Mouse (Mus musculus) G1E (cell line): ENCODE results near the gene Hmg20b.

Experiments
- CTCF ChIP-seq: IDR thresholded peaks from 2 replicates; pipeline ENCODE4 v1.5.1; 2012; ENCODE audit warnings: low read depth, low read length, inconsistent platforms, mixed read lengths
- GATA1 ChIP-seq: IDR thresholded peaks from 2 replicates; pipeline ENCODE4 v1.6.1; 2012; ENCODE audit warnings: borderline replicate concordance, low read length, inconsistent platforms, mixed read lengths
- POLR2AphosphoS5 ChIP-seq: IDR thresholded peaks from 2 replicates; pipeline ENCODE4 v1.6.1; 2012; ENCODE audit warnings: low read depth, low read length, inconsistent platforms; ENCODE audit not compliant: insufficient replicate concordance
- TAL1 ChIP-seq: conservative IDR thresholded peaks from 2 replicates; pipeline ENCODE4 v1.6.1; 2012; ENCODE audit warnings: low read depth, low read length, inconsistent platforms, mixed read lengths

DNA sequence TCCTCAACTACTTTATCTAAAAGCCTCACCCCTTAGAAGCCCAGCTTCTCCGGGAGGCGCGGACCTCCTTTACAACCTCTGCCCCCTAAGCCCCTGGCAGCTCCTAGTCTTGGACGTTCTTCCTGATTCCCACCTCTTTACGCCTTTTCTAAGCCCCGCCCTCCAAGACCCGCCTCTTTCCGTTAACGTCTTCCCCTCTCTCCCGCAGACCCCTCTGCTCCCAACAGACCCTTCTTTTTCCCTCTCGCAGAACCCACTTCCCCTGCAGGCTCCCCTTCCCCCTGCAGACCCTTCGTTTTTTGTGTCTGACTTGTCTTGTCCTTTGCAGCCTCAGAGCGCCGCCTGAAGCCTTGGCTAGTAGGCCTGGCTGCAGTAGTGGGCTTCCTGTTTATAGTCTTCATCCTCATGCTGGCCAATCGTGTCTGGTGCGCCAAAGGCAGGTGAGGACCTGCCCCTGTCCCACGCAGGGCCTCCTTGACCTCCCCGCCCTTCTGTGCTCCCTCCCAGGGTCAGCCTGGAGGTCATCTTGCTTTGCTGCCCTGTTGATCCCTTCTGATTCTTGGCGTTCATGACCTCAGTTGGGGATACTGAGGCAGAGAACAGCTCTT is 43.3 kb upstream of the Hmg20b start:
- TF ChIP-seq GATA1, result no peak
- no peak for TF ChIP-seq CTCF
- no peak for TF ChIP-seq POLR2AphosphoS5
- TF ChIP-seq TAL1, result no peak
